Mouse (Mus musculus): ENCODE results near the gene Dchs2. TPM values are rescaled to one million over a fixed set of nuclear protein-coding genes. Genes with fewer than 3 reads are reported as not detected.

Dchs2 gene
- total RNA-seq, 1 experiment from 2014 or later: not detected

DNA sequence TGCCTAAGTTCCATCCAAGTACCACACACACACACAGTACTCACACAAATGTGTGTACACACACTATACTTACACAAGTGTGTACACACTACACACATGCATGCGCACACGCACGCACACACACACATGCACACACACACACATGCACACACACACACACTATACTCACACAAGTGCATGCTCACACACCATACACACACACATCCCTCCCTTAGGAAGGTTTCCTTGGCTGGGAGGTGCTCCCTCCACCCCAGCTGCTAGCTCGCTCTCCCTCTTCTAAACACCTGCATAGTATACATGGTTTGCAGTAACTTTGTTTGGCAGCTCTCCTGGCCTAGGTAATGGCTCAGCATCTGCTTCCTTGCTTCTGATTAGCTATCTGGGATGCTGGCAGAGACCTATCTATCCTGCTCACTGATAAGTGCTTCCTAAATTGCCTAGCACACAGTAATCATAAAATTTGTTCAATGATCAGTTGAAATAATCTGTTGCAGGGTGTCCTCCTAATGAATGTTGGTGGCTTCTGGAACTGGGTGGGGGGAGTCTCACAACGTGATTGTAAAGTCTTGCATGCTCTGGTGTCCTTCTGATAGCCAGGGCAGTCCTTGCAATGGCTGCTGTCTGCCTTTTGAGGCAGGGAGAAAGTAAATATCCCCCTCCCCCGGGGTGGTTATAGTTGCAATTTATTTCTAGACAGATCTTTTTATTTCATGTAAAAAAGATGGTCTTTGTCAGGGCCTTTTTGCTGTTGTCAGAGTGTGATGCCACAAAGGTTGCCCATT, 19.7 kb downstream of the Dchs2 start:
- no peak for ATAC-seq (replicated peaks; ENCODE audit: insufficient number of reproducible peaks, low FRiP score, low TSS enrichment, poor library complexity, severe bottlenecking)

DNA sequence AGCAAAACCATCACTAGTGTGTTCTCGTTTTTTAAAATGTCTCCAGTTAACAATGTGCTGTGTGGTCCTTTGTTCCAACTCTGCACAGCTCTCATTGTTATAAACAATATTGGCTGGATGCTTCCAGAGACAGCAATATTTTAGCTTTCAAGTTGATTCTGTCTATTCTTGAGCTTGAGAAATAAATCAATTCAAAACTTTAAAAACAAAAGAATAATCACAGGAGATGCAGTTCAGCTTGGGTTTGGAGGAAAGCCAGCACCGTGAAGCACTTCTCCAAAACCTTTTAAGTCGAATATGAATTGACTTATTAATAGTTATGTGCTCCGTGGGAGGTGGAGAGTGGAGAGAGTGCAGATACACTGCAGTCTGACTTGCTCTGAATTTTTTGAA, 20.3 kb downstream of the Dchs2 start:
- ATAC-seq (replicated peaks; ENCODE audit: insufficient number of reproducible peaks, low FRiP score, low TSS enrichment, poor library complexity, severe bottlenecking): no peak

- no peak for ATAC-seq (replicated peaks; ENCODE audit: insufficient number of reproducible peaks, low FRiP score, low TSS enrichment, poor library complexity, severe bottlenecking)
Measured at GRCm38 (mm10) chr3:83148508-83148907, 20.8 kb downstream of the Dchs2 start.

DNA sequence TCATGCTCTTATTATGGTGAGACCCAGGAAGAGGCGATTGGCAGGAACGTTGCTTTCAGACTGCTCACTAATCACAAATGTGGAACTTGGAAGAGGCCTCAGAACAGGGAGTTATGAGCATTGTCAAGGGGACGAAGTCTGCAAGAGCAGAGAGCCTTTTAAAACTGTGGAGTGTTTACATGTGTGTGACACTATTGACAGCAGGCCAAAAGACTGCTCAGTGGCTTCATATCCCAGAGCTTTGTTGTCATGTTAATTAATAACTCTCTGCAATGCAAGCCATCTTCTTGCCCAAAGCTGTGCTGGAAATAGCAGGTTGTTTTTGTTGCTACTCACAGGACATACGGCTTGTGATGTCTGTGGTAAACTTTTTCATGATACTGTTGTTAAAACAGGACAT, 27.9 kb downstream of the Dchs2 start:
- ATAC-seq (replicated peaks; ENCODE audit: insufficient number of reproducible peaks, low FRiP score, low TSS enrichment, poor library complexity, severe bottlenecking): no peak

GRCm38 (mm10) chr3:83156165-83156564, 28.4 kb downstream of the Dchs2 start:
- ATAC-seq (replicated peaks; ENCODE audit: insufficient number of reproducible peaks, low FRiP score, low TSS enrichment, poor library complexity, severe bottlenecking): no peak

GRCm38 (mm10) chr3:83161542-83162231, 33.9 kb downstream of the Dchs2 start:
- no peak for ATAC-seq (replicated peaks; ENCODE audit: insufficient number of reproducible peaks, low FRiP score, low TSS enrichment, poor library complexity, severe bottlenecking)

DNA sequence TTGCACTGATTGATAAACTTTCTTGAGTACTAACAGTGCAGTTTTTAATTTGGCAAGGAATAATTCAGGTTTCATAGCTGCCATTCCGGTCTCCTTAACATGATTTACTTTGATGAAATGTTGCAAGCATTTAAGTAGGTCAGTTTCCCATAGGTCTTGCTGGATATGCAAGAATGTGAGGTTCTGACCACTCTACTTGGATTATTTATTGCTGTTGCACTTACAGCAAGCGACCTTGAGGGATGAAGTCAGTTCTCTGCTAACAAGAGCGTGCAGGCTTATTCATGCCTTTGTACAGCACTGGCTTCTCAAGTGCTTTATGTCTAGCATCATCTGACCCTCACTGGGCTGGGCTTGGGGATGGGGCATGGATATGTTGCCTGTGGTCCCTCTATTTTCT, 35.9 kb downstream of the Dchs2 start:
- ATAC-seq (replicated peaks; ENCODE audit: insufficient number of reproducible peaks, low FRiP score, low TSS enrichment, poor library complexity, severe bottlenecking): no peak

DNA sequence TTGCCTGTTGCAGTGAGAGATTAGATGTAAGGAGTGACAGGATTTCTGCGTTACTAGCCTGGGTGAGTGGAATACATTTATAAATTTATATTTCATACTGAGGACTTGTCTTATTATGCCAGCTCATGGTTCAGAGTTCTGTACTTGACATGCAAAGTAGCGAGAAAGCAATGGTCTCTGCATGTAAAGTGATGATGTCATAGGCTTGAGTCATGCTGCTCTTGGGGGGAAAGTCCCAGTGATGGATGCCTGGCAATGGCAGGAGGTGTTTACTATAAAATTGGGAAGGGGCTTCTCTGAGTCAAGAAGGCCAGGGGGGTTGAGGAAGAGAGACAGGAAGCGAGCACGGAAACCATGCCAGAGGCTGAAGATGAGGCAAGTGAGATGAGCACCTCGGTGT, 57.8 kb downstream of the Dchs2 start:
- no peak for ATAC-seq (replicated peaks; ENCODE audit: insufficient number of reproducible peaks, low FRiP score, low TSS enrichment, poor library complexity, severe bottlenecking)

GRCm38 (mm10) chr3:83191271-83191670, 63.5 kb downstream of the Dchs2 start:
- ATAC-seq (replicated peaks; ENCODE audit: insufficient number of reproducible peaks, low FRiP score, low TSS enrichment, poor library complexity, severe bottlenecking): no peak

DNA sequence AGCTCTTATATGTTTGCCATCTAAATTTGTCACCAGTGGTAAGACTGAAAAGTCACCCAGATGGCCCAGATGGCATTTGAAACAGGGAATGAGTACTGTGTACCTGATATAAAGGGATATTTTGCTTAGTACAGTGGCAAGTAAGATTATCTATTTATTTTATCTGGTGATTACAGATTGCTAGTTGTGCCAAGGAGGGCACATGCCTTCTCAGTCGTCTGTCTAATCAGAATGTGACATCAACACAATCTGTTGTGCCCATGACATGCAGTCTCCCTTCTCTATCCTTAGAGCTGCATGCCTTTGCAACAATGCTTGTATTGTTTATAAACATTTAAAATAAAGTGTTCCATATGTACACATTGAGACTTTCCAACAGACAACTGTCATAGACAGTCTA, 64.7 kb downstream of the Dchs2 start:
- no peak for ATAC-seq (replicated peaks; ENCODE audit: insufficient number of reproducible peaks, low FRiP score, low TSS enrichment, poor library complexity, severe bottlenecking)

- ATAC-seq (replicated peaks; ENCODE audit: insufficient number of reproducible peaks, low FRiP score, low TSS enrichment, poor library complexity, severe bottlenecking): no peak
Measured at GRCm38 (mm10) chr3:83194911-83195310, 67.2 kb downstream of the Dchs2 start.

- ATAC-seq (replicated peaks; ENCODE audit: insufficient number of reproducible peaks, low FRiP score, low TSS enrichment, poor library complexity, severe bottlenecking): no peak
Measured at GRCm38 (mm10) chr3:83201286-83201980, 73.7 kb downstream of the Dchs2 start.

GRCm38 (mm10) chr3:83205073-83205668, 77.4 kb downstream of the Dchs2 start:
- no peak for ATAC-seq (replicated peaks; ENCODE audit: insufficient number of reproducible peaks, low FRiP score, low TSS enrichment, poor library complexity, severe bottlenecking)

- ATAC-seq (replicated peaks; ENCODE audit: insufficient number of reproducible peaks, low FRiP score, low TSS enrichment, poor library complexity, severe bottlenecking): no peak
Measured at GRCm38 (mm10) chr3:83209646-83210045, 81.9 kb downstream of the Dchs2 start.

DNA sequence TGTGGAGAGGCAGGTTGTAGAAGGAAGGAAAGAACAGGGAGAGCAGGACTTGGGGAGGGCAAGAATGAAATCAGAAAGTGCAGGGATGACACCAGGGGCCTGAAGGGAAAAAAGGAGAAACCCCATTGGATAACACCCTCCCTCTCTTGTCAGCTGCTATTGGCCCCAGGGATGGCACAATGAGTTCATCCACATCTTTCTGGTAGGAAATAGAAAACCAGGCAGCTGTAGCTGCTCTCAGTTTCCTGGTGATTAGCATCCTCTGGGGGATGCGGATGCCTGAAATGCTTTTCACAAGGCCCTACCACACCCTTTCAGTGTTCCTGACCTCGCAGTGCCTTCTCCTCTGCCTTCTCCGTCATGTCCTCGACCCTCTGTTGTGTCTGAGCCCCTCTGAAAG, 82.5 kb downstream of the Dchs2 start:
- ATAC-seq (replicated peaks; ENCODE audit: insufficient number of reproducible peaks, low FRiP score, low TSS enrichment, poor library complexity, severe bottlenecking): no peak

DNA sequence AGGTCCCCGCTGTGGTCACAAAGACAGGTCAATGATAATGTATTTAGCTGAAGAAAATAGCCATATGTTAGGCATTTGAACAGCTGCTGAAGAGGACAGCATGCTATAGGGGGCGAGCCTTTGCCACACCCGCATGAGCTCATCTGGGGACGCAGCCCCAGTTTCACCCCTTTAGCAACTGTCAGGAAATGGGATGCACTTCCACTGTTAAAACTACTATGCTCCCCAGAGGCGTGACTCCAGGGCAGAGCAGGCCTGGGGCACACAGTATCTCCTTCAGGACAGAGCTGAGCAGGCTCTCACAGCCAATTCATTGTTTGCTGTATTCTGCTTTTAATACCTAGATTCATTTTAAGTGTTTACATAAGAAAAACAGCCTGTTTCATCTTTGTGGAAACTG, 84.2 kb downstream of the Dchs2 start:
- no peak for ATAC-seq (replicated peaks; ENCODE audit: insufficient number of reproducible peaks, low FRiP score, low TSS enrichment, poor library complexity, severe bottlenecking)

GRCm38 (mm10) chr3:83212578-83212977, 84.8 kb downstream of the Dchs2 start:
- no peak for ATAC-seq (replicated peaks; ENCODE audit: insufficient number of reproducible peaks, low FRiP score, low TSS enrichment, poor library complexity, severe bottlenecking)

GRCm38 (mm10) chr3:83218059-83218458, 90.3 kb downstream of the Dchs2 start:
- ATAC-seq (replicated peaks; ENCODE audit: insufficient number of reproducible peaks, low FRiP score, low TSS enrichment, poor library complexity, severe bottlenecking): no peak

GRCm38 (mm10) chr3:83220101-83220500, 92.4 kb downstream of the Dchs2 start:
- no peak for ATAC-seq (replicated peaks; ENCODE audit: insufficient number of reproducible peaks, low FRiP score, low TSS enrichment, poor library complexity, severe bottlenecking)

Measured in monocyte, adult 5-6 weeks (primary cell).